Mouse (Mus musculus) T-cell, adult 66 days (primary cell): ENCODE measurements around the gene Fkbp8. TPM values are rescaled to one million over a fixed set of nuclear protein-coding genes. Genes with fewer than 3 reads are reported as not detected.

Source experiments
- total RNA-seq, 2 experiments: library from RNA; stranded (reverse); gene quantifications; 3 replicates in 1 of 2; 4 replicates in 1 of 2; pipeline ENCODE4 v1.2.4; 2023

The Fkbp8 gene
- total RNA-seq = 100 to 1,000 TPM; 257 to 281 TPM

DNA sequence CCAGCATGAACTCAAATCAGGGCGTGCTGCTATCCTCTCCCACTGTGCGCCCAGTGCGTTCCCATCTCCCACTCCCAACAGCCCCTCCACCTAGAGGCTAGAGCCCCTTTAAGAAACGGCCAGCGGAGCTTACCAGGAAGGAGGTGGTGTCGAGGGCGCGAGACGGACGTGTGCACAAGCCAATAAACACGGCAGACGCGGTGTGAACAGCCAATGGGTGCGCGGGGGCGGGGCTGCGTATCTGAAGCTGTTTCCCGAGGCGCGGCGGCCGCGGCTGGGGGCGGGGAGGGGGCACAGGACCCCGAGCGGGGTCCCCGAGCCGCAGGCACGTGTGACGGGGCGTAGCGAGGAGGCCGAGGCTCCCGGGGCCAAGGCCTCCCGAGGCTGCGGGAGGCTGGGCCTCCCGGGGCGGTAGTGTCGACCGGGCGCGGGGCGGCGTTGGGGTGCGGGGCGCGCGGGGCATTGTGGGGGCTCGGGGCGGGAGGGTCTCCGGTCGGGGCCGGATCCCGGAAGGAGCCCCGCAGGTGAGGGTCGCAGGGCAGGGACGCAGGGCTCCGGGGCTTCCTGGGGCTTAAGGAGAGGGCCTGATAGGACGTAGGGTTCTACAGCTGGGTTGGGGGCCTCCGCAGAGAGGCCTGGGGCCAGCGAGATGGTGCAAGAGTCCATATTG is at the start of gene Fkbp8, which contains the start of gene Kxd1:
Fkbp8 (plus strand) TSS at position 213 of the 670 bp plus-strand sequence.
Kxd1 (minus strand) TSS at position 445 of the 670 bp plus-strand sequence.

DNA sequence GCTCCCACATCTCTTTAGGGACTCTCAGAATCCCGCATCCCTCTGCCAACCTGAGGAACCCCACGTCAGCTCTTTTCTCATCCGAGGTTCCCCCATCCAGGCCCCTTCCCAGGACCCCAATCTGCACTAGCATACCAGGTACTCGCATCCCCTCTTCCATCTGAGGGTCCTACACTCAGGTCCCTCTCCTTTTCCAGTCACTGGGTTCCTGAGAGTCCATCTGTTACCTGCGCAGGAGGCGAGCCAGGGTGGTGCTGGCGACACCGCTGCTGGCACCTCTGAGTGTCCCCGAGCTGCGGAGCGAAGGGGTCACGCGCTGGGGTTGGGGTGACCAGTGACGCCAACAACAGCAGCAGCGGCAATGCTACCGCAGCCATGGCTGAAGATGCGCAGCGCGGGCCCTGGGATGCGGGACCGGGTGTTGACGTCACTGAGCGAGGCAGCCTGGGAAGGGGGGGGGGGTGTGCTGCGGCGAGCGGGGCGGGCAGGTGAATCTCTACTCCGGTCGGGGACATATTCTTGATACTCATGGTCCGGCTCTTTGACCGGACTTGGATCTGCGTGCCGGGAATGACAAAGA is 40.5 kb upstream of the Fkbp8 start, which contains the start of gene Tmem59l:
Tmem59l (minus strand) TSS at position 418 of the 580 bp plus-strand sequence.

DNA sequence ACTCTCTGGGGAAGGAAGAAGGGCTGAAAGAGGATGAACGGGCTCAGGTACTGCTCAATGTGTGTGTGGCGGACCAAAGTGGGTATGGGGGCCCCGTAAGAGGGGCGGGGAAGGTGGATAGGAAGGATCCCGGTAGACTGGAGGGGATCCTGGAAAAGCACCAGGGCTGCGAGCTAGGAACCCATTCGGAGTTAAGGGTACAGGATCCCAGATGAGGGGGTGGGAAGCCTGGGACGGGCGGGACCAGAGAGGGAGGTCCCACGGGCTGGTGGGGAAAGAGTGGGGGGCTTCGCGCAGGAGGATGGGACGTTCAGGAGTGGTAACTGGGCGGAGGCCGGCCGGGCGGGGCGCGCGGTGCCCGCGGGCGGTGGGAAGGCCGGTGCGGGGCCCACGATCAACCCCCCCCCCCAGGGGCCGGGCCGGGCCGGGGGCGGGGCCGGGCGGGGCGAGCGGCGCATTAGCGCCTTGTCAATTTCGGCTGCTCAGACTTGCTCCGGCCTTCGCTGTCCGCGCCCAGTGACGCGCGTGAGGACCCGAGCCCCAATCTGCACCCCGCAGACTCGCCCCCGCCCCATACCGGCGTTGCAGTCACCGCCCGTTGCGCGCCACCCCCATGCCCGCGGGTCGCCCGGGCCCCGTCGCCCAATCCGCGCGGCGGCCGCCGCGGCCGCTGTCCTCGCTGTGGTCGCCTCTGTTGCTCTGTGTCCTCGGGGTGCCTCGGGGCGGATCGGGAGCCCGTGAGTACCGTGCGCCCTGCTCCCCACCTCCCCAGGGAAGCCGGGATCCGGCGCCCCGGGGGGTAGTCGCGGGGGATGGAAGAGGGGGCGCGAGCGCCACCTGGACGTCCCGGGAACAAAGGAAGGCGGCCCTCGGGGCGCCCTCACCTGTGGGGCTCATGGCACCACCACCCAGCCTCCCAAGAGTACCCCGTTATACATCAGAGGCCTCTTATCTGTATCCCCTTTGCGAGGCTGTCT is 34.6 kb upstream of the Fkbp8 start, which contains the start of gene Crlf1:
Crlf1 (plus strand) TSS at position 495 of the 977 bp plus-strand sequence.

GRCm38 (mm10) chr8:70506328-70507026 is 21.0 kb upstream of the Fkbp8 start, which contains the start of gene Rex1bd:
TSS of gene Rex1bd (minus strand) at chr8:70506752.

GRCm38 (mm10) chr8:70510228-70510915 is 17.2 kb upstream of the Fkbp8 start, which contains the start of gene Uba52:
TSS of gene Uba52 (minus strand) at chr8:70510801.

GRCm38 (mm10) chr8:70539077-70539813 is 11.7 kb downstream of the Fkbp8 start, which contains the start of gene Ell:
TSS of gene Ell (plus strand) at chr8:70539457.

Other genes starting within 250 kb of the Fkbp8 start
- gene Homer3, start 244.9 kb upstream of the Fkbp8 start, total RNA-seq = 1 to 10 TPM; 3.7 to 5.4 TPM
- 100 to 1,000 TPM in 1 of 2 experiments, 10 to 100 TPM in 1; 94.8 to 103 TPM for gene Ddx49, start 225.2 kb upstream of the Fkbp8 start, total RNA-seq
- gene Cope, start 225.2 kb upstream of the Fkbp8 start, total RNA-seq = 100 to 1,000 TPM; 113 to 144 TPM
- not detected for gene Cers1, start 211.9 kb upstream of the Fkbp8 start, total RNA-seq
- not detected for gene Gdf1, start 197.9 kb upstream of the Fkbp8 start, total RNA-seq
- gene Upf1, start 174.4 kb upstream of the Fkbp8 start, total RNA-seq = 10 to 100 TPM; 81.4 to 87.5 TPM
- 1 to 10 TPM; 1.0 to 1.7 TPM for gene Comp, start 154.2 kb upstream of the Fkbp8 start, total RNA-seq
- 10 to 100 TPM; 22.0 to 24.7 TPM for gene Crtc1, start 88.1 kb upstream of the Fkbp8 start, total RNA-seq
- gene Klhl26, start 50.8 kb upstream of the Fkbp8 start, total RNA-seq = 10 to 100 TPM in 1 of 2 experiments, 1 to 10 TPM in 1; 9.8 to 10.7 TPM
- gene Tmem59l, start 40.4 kb upstream of the Fkbp8 start, total RNA-seq = not detected
- not detected for gene Crlf1, start 34.6 kb upstream of the Fkbp8 start, total RNA-seq
- gene Rex1bd, start 21.0 kb upstream of the Fkbp8 start, total RNA-seq = 10 to 100 TPM; 64.4 to 64.7 TPM
- gene Uba52, start 16.9 kb upstream of the Fkbp8 start, total RNA-seq = 1,000 to 10,000 TPM; 3,558 to 3,776 TPM
- gene Kxd1, start 232 bp downstream of the Fkbp8 start, total RNA-seq = 10 to 100 TPM; 57.3 to 61.1 TPM
- gene Ell, start 11.7 kb downstream of the Fkbp8 start, total RNA-seq = 10 to 100 TPM; 27.8 to 29.0 TPM
- 10 to 100 TPM; 76.4 to 85.3 TPM for gene Isyna1, start 66.6 kb downstream of the Fkbp8 start, total RNA-seq
- gene Ssbp4, start 81.1 kb downstream of the Fkbp8 start, total RNA-seq = 100 to 1,000 TPM in 1 of 2 experiments, 10 to 100 TPM in 1; 93.5 to 116 TPM
- gene Lrrc25, start 88.4 kb downstream of the Fkbp8 start, total RNA-seq = 1 to 10 TPM in 1 of 2 experiments, under 1 TPM in 1; 0.98 to 1.3 TPM
- gene Gdf15, start 104.7 kb downstream of the Fkbp8 start, total RNA-seq = not detected
- gene Pgpep1, start 132.7 kb downstream of the Fkbp8 start, total RNA-seq = 1 to 10 TPM; 2.6 to 3.7 TPM
- gene Lsm4, start 145.5 kb downstream of the Fkbp8 start, total RNA-seq = 100 to 1,000 TPM; 133 to 142 TPM
- 100 to 1,000 TPM; 758 to 827 TPM for gene Jund, start 171.2 kb downstream of the Fkbp8 start, total RNA-seq
- gene Iqcn, start 175.7 kb downstream of the Fkbp8 start, total RNA-seq = 1 to 10 TPM; 3.7 to 7.6 TPM
- not detected for gene Gm3336, start 190.8 kb downstream of the Fkbp8 start, total RNA-seq
- gene Pde4c, start 196.0 kb downstream of the Fkbp8 start, total RNA-seq = under 1 TPM; 0.32 to 0.47 TPM
- gene Rab3a, start 227.0 kb downstream of the Fkbp8 start, total RNA-seq = 1 to 10 TPM; 6.0 to 6.4 TPM
- 10 to 100 TPM; 20.7 to 25.0 TPM for gene Mpv17l2, start 233.2 kb downstream of the Fkbp8 start, total RNA-seq
- 10 to 100 TPM; 14.2 to 17.2 TPM for gene Pik3r2, start 249.0 kb downstream of the Fkbp8 start, total RNA-seq